In the genomic region with DNA sequence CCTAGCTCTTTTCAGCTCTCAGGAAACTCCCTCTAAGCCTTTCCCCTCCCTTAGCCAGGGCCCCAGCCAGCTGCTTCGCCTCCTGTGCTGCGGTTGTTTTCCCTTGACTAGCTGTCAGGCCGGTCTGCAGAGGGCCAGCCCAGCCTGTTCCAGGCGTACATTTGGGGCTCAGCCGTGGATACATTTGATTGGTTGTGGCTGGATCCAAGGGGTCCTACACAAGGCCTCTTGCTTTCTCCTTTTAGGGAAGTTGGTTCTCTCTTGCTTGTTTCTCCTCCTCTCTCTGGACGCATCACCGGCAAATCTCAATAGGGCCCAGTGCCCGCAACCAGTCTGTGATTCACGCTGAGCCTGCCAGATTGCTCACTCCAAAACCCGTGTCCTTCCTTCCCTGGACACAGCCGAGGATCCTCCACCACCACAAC, we compare ENCODE assay signal across 8 mouse cellular contexts. TPM values are rescaled to one million over a fixed set of nuclear protein-coding genes. Genes with fewer than 3 reads are reported as not detected.
DNase-seq lines count a peak whose midpoint lies in the region; ATAC-seq lines count a peak whose summit lies in the region.

No protein-coding gene starts in this region.

- peak; percentile 94 for DNase-seq in midbrain, embryonic 11.5 days (ENCODE audit: low spot score, missing footprints)
- DNase-seq in testis, postnatal 10 days (ENCODE audit: low spot score): peak; percentile 66
- no peak for DNase-seq in right cerebral cortex, postnatal 25 days

- H3K27me3 ChIP-seq in embryonic facial prominence, embryonic 12.5 days: no peaks in the 10 kb centered on the region
- H3K27me3 ChIP-seq in heart, embryonic 11.5 days (ENCODE audit: control insufficient read depth, insufficient read depth, low read length): no peaks in the 10 kb centered on the region
- H3K27me3 ChIP-seq in kidney, embryonic 15.5 days: no peaks in the 10 kb centered on the region
- no peaks in the 10 kb centered on the region; the same call in 1 of the 2 replicates for H3K27me3 ChIP-seq in midbrain, embryonic 11.5 days (ENCODE audit: control insufficient read depth, insufficient read depth, low read length)

- peaks cover 25% of the 10 kb centered on the region for H3K4me1 ChIP-seq in brown adipose tissue, adult 24 weeks (ENCODE audit: control insufficient read depth, insufficient read depth, insufficient read length, low read length)
- H3K4me1 ChIP-seq in embryonic facial prominence, embryonic 12.5 days: peaks cover 61% of the 10 kb centered on the region
- H3K4me1 ChIP-seq in heart, embryonic 11.5 days (ENCODE audit: control insufficient read depth, insufficient read depth, low read length): peaks cover 41% of the 10 kb centered on the region
- H3K4me1 ChIP-seq in kidney, embryonic 15.5 days: peaks cover 62% of the 10 kb centered on the region
- H3K4me1 ChIP-seq in midbrain, embryonic 11.5 days (ENCODE audit: control insufficient read depth, insufficient read depth, low read length): peaks cover 15% of the 10 kb centered on the region

- no peak overlapping the region for H3K4me3 ChIP-seq in brown adipose tissue, adult 24 weeks (ENCODE audit: insufficient read depth, low read depth, low read length)
- H3K4me3 ChIP-seq in embryonic facial prominence, embryonic 12.5 days: no peak overlapping the region
- no peak overlapping the region for H3K4me3 ChIP-seq in heart, embryonic 11.5 days (ENCODE audit: low read depth, low read length)
- H3K4me3 ChIP-seq in kidney, embryonic 15.5 days (replicated peaks): no peak overlapping the region
- H3K4me3 ChIP-seq in midbrain, embryonic 11.5 days (ENCODE audit: low read depth, low read length): no peak overlapping the region

- H3K36me3 ChIP-seq in embryonic facial prominence, embryonic 12.5 days: no peaks in the 10 kb centered on the region
- H3K36me3 ChIP-seq in heart, embryonic 11.5 days (ENCODE audit: control insufficient read depth, insufficient read depth, low read length): no peaks in the 10 kb centered on the region
- no peaks in the 10 kb centered on the region for H3K36me3 ChIP-seq in kidney, embryonic 15.5 days
- H3K36me3 ChIP-seq in midbrain, embryonic 11.5 days (ENCODE audit: control insufficient read depth, insufficient read depth, low read length): no peaks in the 10 kb centered on the region

- ATAC-seq in embryonic facial prominence, embryonic 12.5 days (ENCODE audit: insufficient number of reproducible peaks, insufficient read depth, low FRiP score, low TSS enrichment): peak; percentile 92
- ATAC-seq in heart, embryonic 11.5 days (replicated peaks; ENCODE audit: insufficient number of reproducible peaks, low FRiP score, low TSS enrichment): peak; percentile 52; the same call in 1 of the 2 replicates
- ATAC-seq in kidney, embryonic 15.5 days (replicated peaks; ENCODE audit: low FRiP score): peak; percentile 93
- peak; percentile 89 for ATAC-seq in midbrain, embryonic 11.5 days (ENCODE audit: low FRiP score)
- no peak for ATAC-seq in activated CD4-positive, CD25-positive, alpha-beta regulatory T cell, adult 4 months

- H3K27ac ChIP-seq in brown adipose tissue, adult 24 weeks (replicated peaks; ENCODE audit: low read depth, low read length): peak overlapping the region; percentile 40
- H3K27ac ChIP-seq in embryonic facial prominence, embryonic 12.5 days: peak overlapping the region; percentile 91
- peak overlapping the region; percentile 89 for H3K27ac ChIP-seq in heart, embryonic 11.5 days (ENCODE audit: low read depth, low read length)
- peak overlapping the region; percentile 90 for H3K27ac ChIP-seq in kidney, embryonic 15.5 days
- H3K27ac ChIP-seq in midbrain, embryonic 11.5 days (ENCODE audit: low read depth, low read length): peak overlapping the region; percentile 85

- no peak overlapping the region for H3K4me2 ChIP-seq in embryonic facial prominence, embryonic 12.5 days (replicated peaks)
- H3K4me2 ChIP-seq in heart, embryonic 11.5 days: peak overlapping the region; percentile 14; the same call in 1 of the 2 replicates
- H3K4me2 ChIP-seq in kidney, embryonic 15.5 days: no peak overlapping the region
- H3K4me2 ChIP-seq in midbrain, embryonic 11.5 days: no peak overlapping the region

- H3K9ac ChIP-seq in embryonic facial prominence, embryonic 12.5 days: no peak overlapping the region
- H3K9ac ChIP-seq in heart, embryonic 11.5 days (ENCODE audit: low read depth, low read length): peak overlapping the region; percentile 50; the same call in 1 of the 2 replicates
- H3K9ac ChIP-seq in kidney, embryonic 15.5 days: no peak overlapping the region
- peak overlapping the region; percentile 46 for H3K9ac ChIP-seq in midbrain, embryonic 11.5 days (ENCODE audit: low read length)

- no peaks in the 10 kb centered on the region for H3K9me3 ChIP-seq in embryonic facial prominence, embryonic 12.5 days
- no peaks in the 10 kb centered on the region for H3K9me3 ChIP-seq in heart, embryonic 11.5 days (replicated peaks; ENCODE audit: control insufficient read depth, low read length)
- no peaks in the 10 kb centered on the region for H3K9me3 ChIP-seq in kidney, embryonic 15.5 days (replicated peaks)
- H3K9me3 ChIP-seq in midbrain, embryonic 11.5 days (ENCODE audit: control insufficient read depth, low read length): no peaks in the 10 kb centered on the region

- WGBS in embryonic facial prominence, embryonic 12.5 days: 15% methylated on average over 11 of the region's 11 CpGs
- WGBS in heart, embryonic 11.5 days (ENCODE audit: insufficient replicate concordance): 26% methylated on average over 11 of the region's 11 CpGs
- 17% methylated on average over 11 of the region's 11 CpGs for WGBS in kidney, embryonic 15.5 days
- 9% methylated on average over 11 of the region's 11 CpGs for WGBS in midbrain, embryonic 11.5 days

RNA-seq across cellular contexts. Expression of a gene that starts 40.4 kb away (rescaled TPM):
- polyA plus RNA-seq in brown adipose tissue, adult 24 weeks (2012; ENCODE audit: insufficient read depth, insufficient read length, missing spikeins): 28.3 and 32.1 TPM in 2 replicates
- polyA plus RNA-seq in embryonic facial prominence, embryonic 12.5 days (2016; fragmentation: Nextera tagmentation; extraction: Ambion mirVana): 98.4 and 112 TPM in 2 replicates
- polyA plus RNA-seq in heart, embryonic 11.5 days (2014; fragmentation: Nextera tagmentation; extraction: Ambion mirVana): 83.3 and 93.3 TPM in 2 replicates
- polyA plus RNA-seq in kidney, embryonic 15.5 days (2015; fragmentation: Nextera tagmentation; extraction: Ambion mirVana): 103 and 107 TPM in 2 replicates
- polyA plus RNA-seq in midbrain, embryonic 11.5 days (2014; fragmentation: Nextera tagmentation; extraction: Ambion mirVana): 50.0 and 50.2 TPM in 2 replicates
- not detected for polyA plus RNA-seq in activated CD4-positive, CD25-positive, alpha-beta regulatory T cell, adult 4 months (2017; shearing (Covaris generic))

Comparison
In these comparisons a context has a peak if more than half of its experiments do, and no peak if none do; other contexts are left out.
1. H3K27ac ChIP-seq: peak in every context shown above with its lines; median percentile 91 in embryonic facial prominence, embryonic 12.5 days; 90 in kidney, embryonic 15.5 days; 89 in heart, embryonic 11.5 days; 85 in midbrain, embryonic 11.5 days; 40 in brown adipose tissue, adult 24 weeks.
2. H3K9ac ChIP-seq: peak in heart, embryonic 11.5 days (single experiment) and midbrain, embryonic 11.5 days (single experiment); none in embryonic facial prominence, embryonic 12.5 days (single experiment) and kidney, embryonic 15.5 days (single experiment).
3. RNA of a gene that starts 40.4 kb away (polyA plus RNA-seq): 98.4 to 112 TPM in embryonic facial prominence, embryonic 12.5 days, 103 to 107 TPM in kidney, embryonic 15.5 days, 83.3 to 93.3 TPM in heart, embryonic 11.5 days, 50.0 to 50.2 TPM in midbrain, embryonic 11.5 days and 28.3 to 32.1 TPM in brown adipose tissue, adult 24 weeks; not detected in activated CD4-positive, CD25-positive, alpha-beta regulatory T cell, adult 4 months; every median in the first group is over 10 times any median in the second.